Mouse (Mus musculus) liver, adult 2 months (tissue): ENCODE data around the gene Cox15.

Experiments used
- CTCF ChIP-seq: fragments of 200-500 bp; IDR thresholded peaks from 2 replicates; pipeline ENCODE4 v1.5.1; 2011; ENCODE audit warnings: low read depth, low read length, control low read depth
- POLR2A ChIP-seq: fragments of 200-500 bp; IDR thresholded peaks from 2 replicates; pipeline ENCODE4 v1.6.1; 2011; ENCODE audit warnings: low read length, control low read depth; ENCODE audit not compliant: insufficient read depth; ENCODE audit errors: extremely low read depth

GRCm38 (mm10) chr19:43729296-43730036 is 23.3 kb downstream of the Cox15 start:
- TF ChIP-seq CTCF (no peak), POLR2A (no peak)
